Mouse (Mus musculus) 3T3-L1 (cell line): ENCODE measurements around the gene Cyth1.

ENCODE experiments used
- DNase-seq: peaks from one replicate; pipeline ENCODE4 v3.0.0-alpha.2; 2015; ENCODE audit warnings: low read depth, low spot score

The Cyth1 gene

DNA sequence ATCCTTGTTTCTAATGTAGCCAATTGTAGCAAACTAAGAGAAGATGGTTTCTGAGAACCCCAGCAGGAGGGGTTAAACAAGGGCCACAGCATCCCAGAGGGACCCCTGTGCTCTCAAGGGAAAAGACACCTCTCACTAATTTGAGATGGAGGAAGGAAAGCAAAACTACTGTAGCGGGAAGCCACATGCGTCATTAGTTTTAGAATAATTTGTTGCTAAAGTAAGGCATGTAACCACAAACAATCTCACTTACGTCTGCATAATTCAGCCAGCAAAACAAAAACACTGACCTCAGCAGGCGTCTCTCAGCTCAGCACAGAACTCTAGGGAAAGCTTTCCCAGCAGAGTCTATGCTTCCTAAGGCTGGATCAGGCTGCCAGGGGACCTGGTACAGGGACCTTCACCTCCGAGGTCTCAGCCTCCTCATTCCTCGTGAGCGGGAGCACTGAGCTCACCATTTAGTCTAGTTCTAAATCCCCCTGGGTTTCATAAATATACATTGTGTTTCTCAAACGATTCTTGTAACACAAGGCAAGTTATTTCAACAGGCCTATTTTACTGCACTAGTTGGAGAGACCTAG is 91.8 kb downstream of the Cyth1 start:
- DNase-seq: no peak

DNA sequence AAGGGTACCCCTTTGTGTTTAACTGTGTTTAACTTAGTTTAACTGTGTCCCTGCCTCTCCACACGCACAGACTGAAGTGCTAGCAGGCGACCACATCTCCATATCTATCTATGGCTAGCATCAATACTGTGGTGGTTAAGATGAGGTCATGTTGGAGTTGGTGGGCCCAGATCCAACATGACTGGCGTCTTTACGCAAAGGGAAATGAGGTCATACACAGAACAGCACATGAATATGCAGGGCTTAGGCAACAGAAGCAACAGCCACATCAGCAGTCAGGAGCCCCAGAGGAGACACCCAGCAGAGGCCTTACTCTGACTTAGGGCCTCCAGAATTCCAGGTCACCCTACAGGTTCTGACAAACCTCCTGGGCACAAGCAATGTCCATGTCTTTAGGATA is 95.4 kb downstream of the Cyth1 start:
- DNase-seq: peak; percentile 70

DNA sequence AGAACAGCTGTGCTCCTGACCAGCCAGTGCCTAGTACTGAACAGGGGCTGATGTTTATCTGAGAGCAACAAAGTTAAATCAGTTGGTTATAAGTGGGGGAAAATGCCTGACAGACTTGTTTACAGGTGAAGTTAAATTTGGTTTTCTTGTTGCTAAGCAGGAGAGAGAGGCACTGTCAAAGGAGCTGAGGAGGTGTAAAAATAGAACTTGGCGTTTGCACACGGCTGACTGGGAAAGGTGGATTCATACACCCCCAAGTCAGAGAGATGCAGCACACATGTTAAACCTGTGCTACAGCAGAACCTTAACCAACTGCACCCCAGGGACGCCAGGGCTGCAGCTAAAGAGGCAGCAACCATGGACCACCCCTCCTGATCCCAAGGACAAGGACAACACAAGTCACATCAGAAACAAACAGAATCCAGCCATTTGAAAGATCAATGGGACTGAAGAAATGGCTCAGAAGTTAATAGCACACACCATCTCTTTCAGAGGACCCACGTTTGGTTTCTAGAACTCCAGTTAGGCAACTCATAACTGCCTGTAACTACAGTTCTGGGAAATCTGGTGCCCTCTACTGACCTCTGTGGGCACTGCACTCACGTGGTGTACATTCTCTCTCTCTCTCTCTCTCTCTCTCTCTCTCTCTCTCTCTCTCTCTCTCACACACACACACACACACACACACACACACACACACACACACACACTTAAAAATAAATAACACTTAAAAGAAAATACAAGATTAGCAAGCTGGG is 96.8 kb downstream of the Cyth1 start:
- no peak for DNase-seq

DNA sequence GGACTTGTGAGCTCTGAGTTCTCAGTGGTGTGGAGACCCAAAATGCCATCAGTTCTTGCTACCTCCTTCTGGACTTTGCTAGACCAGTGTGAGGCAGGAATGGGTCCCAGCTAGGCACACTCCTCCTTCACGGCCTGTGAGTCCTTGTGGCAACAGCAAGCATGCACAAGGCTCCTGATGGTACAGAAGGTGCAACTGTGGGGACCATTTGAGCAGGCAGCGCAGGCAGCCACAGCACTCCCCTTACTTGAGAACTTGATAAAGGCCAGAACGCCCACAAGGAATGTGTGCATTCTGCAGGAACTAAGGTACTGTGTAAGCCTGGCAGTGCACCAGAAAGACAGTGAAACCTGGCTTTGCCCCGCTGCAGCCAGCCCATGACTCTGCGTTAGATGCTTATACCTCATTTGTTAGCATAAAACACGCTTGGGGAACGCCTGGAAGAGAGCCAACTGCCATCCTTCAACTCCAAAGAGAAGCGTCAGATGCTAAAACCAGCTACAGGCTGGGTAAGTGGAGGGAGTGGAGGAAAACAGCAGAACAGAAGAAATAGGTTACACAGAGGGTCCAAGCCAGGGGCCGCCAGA is 98.2 kb downstream of the Cyth1 start:
- DNase-seq: no peak

DNA sequence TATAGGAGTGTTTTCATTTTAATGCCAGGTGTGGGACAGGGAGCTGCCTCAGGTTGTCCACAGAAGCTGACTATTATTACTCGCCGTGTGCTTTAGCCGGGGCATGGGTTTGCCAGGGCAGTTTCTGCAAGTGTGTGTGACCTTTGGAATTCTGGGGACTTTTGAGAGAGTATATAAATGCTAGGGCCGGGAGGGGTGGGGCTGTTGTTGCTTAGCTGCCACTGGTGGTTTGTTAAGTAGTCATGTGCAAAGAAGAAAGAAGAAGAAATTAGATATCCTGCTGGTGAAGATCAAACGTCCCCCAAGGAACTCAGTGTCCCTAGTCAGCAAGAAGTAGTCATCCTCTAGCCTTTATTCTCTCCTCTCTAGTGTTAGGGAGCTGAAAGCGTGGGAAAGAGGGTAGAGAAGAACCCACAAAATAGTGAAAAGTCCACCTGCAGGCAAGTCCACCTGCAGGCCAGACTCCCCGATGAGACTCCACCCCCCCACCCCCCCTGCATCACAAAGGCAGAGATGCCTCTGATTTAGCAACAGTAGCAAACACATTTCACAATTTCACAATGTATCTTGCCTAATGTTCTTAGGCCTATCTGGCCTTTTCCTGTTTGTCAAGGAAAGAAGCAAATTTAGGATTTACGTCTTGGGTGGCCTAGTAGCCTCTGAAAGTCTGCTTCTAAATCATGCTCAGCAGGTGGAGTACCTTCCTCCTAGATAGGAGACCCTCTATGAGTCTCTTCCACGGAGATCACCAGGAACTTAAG is 100.3 kb downstream of the Cyth1 start:
- no peak for DNase-seq

DNA sequence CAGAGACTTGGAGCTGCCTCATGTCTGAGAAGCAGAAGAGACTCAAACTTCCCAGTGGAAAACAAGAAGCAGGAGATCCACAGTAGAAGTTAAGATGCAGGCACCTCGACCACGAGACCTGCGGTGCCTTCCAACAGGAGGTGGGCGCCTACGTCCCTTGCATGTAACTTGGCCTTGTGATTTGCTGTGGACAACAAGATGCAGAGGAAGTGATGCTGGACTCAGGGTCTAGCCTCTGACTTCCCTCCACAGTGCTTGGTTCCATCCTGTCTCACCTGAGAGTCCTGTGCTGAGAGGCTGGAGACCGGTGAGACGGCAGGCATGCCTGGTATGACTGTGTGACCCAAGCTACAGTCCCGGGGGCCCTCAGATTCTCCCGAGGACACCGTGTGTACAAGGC is 101.9 kb downstream of the Cyth1 start:
- no peak for DNase-seq

DNA sequence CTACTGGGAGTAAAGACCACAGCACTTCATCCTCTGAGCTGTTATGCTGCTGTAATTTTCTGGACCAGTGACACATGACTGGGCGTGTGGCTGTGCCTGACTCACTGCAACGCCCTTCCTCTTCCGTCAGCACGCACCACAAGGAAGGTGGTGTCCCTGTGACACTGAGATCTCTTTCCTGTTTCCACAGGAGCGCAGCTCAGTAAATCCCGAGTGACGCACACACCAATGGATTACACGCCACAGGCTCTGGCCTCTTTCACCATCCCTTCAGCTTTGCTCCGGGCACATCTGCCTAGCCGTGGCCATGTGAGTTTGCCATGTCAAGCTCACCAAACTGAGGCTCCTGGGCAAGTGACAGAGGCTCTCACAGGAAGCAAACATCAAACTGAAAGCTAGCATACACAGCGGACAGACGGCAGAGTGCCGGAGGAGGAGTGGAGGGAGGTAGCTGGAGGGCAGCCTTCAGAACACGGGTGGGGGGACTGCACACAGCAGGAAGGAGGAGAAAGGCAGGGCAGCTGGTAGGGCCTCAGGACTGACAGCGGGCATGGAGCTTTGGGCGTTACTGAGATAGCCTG is 102.5 kb downstream of the Cyth1 start:
- DNase-seq: peak; percentile 69

DNA sequence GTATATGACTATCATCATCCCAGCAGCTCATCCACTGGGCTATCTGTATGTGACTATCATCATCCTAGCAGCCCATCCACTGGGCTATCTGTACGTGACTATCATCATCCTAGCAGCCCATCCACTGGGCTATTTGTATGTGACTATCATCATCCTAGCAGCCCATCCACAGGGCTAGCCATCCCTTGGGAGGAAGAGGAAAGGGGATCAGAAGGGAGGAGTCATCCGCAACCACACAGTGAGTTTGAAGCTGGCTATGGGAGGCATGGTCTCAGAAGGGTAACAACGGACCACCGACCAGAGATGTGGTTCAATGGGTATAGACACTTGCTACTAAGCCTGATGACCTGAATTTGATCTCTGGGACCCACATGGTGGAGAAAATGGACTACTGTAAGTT is 103.3 kb downstream of the Cyth1 start:
- DNase-seq: no peak

DNA sequence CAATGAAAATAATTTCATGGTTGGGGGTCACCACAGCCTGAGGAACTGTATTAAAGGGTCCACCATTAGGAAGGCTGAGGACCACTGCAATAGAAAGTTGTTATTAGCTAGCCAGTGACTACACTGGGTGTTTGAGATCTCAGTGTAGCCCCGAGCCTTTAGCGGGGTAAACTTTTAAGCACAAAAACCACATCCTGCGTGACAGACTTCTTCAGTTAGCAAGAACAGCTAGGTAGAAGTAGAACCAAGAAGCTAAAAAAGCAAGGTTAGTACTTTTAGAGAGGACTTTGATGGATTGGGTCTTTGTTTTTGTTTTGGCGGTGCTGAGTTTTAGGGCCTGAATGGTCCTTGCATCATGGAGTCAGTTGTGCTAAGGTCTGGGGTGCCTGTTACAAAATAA is 104.7 kb downstream of the Cyth1 start:
- DNase-seq: no peak

DNA sequence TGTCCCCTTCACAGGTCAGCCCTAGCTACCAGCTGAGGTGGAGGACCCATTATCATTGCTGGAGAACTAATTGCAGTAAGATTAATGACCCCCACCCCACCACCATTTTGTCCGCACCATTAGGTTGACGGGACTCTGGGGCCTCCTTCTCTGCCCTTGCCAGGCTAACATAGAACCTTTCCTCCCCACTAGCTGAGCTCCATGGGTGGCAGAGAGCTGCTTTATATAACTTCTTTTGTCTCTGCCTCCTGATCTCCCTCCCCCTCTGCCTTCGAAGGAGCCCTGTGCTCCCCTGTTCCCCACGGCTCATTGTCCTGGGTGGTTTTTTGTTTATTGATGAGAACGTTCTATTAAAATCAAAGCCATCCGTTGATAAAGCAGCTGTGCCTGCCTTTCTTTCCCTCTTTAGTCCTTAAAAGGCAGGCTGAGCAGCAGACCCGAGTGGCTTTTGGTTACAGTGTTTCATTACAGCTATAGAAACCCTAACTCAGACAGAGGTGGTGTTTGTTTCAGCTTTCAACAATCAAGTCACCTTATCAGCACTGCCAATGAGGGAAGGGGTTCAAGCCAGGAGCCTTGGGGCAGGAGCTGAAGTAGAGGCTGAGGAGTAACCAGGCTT is 105.7 kb downstream of the Cyth1 start:
- no peak for DNase-seq

DNA sequence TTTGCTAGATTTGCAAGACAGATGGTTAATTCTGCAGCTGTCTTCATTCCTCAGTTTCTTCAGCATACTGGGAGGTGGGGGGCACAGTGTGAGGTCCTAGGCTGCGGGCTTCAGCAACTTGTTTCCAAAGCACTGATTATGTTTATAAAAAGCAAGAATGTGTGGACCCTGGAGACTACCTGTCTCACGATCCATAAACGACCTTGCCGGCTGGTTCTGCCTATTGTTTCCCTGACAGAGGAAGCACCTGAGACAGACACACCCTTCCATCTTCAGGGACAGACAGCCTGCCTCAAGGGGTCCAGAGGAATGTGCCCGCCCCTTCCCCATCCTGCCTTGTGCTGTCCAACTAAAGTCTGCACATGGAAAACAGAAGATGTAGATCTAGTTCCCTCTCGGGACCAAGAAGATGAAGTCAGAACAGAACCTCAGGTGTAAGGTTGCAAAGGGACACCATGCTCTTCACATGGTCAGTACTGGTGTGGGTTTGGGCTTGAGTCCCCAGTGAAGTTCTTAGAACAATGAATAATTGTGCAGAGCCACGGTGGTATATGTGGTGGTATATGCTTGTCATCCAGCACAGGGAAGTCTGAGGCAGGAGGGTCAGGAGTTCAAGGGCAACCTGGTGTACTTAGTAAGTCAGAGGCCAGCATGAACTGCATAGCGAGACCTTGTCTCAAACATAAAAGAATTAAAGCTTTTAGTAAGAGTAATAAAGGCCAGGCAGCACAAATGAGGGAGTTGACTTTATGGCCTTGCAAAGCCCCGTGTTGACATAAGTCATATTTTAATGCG is 107.4 kb downstream of the Cyth1 start:
- DNase-seq: no peak

DNA sequence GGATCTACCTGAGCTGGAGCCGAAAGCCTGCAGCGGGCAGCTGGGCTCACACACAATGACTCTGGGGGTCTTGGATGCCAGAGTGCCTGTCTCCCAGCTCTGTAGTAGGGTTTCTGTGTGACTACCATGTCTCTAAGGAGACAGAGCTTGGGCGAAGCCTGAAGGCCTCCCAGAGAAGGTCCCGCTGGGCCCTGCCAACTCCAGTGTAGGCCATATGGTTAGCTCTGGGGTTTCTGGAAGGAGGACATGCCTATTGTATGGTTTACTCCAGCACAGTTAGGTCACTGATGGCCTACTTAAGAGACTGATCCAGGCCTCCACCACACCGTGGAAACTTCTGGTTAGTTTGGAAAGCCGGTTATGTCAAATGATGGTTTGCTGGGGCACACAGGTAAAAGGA is 110.0 kb downstream of the Cyth1 start:
- no peak for DNase-seq

DNA sequence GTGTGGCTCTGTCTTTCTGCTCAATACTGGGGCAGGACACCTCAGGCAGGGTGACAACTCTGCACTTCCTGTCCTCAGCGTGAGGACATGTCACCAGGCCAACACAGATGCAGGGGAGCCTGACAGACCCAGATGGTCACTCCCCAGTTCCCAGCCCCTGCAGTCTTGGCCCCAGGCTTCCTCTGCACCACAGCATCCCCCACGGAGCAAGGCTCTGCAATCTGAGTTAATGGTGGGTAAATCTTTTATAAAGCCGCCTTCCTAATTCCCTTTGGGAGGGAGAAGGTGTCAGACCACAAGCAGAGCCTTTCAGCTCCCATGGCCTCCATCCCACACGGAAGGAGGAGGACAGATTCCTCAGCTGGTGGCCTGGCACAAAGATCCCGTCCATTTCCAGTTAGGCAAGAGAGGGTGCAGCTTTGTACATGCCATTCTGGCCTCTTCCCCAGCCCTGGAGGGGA is 112.2 kb downstream of the Cyth1 start:
- no peak for DNase-seq

DNA sequence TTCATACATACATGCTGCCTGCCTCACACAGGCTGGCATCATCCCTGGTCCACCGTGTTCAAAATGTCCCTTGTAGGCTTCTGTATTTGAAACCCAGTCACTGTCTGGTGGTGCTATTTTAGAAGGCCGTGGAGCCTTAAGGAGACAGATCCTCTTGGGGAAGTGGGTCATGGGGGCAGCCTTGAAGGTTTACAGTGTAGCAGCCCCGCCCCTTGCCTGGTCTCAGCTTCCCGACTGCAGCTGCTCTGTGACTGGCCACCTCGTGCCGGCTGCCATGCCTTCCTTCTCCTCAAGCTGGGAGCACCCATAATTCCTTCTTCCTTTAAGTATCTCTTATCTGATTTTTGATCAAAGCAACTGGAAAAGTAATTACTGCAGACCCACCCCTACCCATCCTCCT is 113.1 kb downstream of the Cyth1 start:
- DNase-seq: no peak

DNA sequence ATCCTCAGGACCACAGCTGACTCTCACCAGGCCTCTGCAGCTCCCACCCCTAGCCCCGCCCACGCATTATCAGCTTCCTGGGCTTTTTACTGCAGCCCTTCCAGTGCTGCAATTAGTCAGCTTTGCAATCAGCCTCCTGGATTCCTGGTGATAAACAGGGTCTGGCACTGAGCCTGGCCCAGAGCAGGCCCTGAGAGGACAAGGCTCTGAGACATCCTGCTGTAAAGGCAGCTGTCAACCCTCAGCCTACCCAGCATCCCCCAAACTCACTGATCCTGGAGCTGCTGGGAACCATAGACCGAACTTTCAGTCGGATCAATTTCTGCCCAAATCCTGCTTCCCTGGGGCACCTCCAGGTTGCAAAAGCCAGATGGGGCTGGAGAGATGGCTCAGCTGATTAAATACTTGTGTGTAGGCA is 114.6 kb downstream of the Cyth1 start:
- DNase-seq: peak; percentile 50

DNA sequence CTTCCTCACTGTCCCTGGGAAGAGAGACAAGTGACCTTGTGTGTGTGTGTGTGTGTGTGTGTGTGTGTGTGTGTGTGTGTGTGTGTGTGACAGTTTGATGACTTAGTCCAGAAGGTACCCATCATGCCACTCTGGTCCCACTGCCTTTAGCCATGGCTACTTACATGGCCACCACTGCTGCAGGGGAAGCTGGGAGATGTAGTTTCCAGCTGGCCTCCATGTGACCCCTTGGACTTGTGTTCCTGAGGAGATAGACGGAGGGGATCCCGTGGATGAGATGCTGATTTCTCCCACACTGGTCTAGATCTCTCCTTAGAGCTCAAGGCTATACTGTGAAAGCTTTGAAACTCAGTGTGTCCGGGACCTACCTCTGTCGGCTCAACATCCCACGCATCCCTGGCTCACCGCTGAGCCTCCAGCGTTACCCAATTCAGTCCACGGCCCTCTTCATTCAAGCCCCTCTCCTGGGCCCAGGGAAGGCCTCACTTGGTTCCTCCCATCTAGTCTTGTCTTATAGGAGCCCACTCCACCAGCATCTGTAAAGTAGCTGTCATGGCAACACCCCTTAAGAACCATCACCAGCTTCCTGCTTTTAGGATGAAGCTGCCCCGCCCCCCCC is 115.2 kb downstream of the Cyth1 start:
- DNase-seq: peak; percentile 36

DNA sequence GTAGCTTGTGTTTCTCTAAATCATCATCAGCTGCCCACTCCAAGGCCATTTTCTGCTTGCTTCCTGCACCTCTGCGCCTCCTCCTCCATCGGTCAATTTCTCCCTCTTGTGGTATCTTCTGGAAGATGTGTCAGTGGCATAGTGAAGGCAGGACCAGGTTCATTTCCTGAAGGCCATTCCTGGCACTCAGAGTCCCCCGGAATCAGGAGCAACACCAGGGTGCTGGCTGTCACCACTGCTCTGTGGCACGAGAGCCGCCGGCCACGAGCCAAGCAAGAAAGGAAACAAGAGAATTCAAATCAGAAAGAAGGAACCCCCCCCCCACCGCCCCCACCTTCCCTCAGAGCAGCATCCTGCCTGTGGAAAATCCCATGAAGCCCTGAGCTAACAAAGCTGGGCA is 116.3 kb downstream of the Cyth1 start:
- peak; percentile 39 for DNase-seq

DNA sequence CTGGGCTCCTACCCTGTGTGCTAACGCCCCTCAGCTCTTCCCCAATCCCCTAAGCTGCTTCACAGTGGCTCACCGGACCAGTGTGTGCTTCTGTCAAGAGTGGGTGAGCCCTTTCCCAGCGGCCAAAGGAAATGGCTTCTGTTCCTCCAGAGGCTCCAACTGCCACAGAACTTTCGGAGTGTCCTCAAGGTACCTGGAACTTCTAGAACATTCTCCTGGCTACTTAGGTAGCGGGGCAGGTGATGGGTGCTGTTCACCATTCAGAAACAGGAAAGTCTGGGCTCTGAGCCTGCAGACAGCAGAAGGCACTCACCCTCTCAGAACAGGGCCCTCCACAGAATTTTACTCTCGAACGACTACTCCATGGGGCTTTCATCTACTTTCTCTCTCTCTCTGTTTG is 117.9 kb downstream of the Cyth1 start, which contains the start of gene Dnah17:
Gene Dnah17, minus strand, starts transcription at position 101 of the 400 bp plus-strand sequence.
- DNase-seq: no peak

DNA sequence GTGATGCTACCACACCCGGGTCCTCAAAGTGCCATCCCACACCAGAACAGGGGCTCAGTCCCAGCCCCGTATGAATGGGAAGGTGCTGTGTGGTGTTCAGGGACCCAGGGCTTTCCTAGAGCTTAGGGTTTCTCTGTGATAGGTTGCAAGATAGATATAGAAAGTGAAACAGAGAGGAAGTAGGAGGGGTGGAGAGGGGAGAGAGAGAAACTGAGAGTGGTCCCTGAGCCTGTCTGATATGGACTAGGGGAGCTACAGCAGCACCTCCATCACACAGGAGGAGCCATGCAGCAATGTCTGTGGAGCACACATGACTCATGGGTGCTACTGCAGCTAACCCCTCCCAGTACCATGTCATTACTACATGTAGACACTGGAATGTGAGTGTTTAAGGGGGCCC is 118.6 kb downstream of the Cyth1 start:
- DNase-seq: no peak

DNA sequence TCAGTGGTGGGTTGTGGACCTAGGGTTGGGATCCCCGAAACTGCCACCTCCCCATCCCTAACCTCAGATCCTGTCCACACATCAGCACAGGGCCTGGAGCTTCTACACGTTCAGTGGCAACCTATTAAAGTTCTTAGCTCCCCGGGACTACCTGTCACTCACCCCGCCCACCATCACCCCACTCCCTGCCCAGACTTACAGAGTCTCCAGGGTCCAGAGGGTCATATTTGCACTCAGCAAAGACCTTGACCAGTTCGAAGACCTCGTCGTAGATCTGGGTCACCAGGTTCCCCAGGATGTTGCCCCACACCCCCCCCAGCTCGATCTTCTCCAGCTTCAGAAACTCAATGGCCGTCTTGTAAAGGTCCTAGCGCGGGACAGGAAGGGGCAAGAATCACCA is 126.8 kb downstream of the Cyth1 start:
- no peak for DNase-seq
